In genomic region chr11:107638137-107638536, GRCm38 (mm10) we compare ENCODE assay signal across 21 mouse cellular contexts.
"Had no signal": no experiment of that assay in that cellular context is flagged by ENCODE, and none has a peak within 500 bp of the region (broad histone marks: within the 10 kb centered on the region; RNA-seq: fewer than 3 reads in every experiment).

No protein-coding gene starts in this region.

- DNase-seq: liver, embryonic 13.5 days; liver, postnatal 0 days; lung, adult 2 months; lung, postnatal 14 days; lung, postnatal 36 days; right cerebral cortex, postnatal 14 days; right cerebral cortex, postnatal 4 days; spleen, adult 18-20 months; thymus, adult 2 months; thymus, postnatal 14 days; thymus, postnatal 36 days had no signal

- ATAC-seq: liver, postnatal 0 days; lung, postnatal 0 days; midbrain, embryonic 13.5 days; midbrain, embryonic 15.5 days had no signal

- H3K27ac ChIP-seq: liver, embryonic 13.5 days; liver, embryonic 15.5 days; lung, embryonic 15.5 days; midbrain, embryonic 13.5 days; midbrain, embryonic 15.5 days; neural tube, embryonic 13.5 days; neural tube, embryonic 15.5 days; stomach, embryonic 15.5 days; stomach, postnatal 0 days had no signal

- H3K4me1 ChIP-seq: liver, embryonic 13.5 days; liver, embryonic 15.5 days; lung, embryonic 15.5 days; midbrain, embryonic 15.5 days; neural tube, embryonic 15.5 days; stomach, embryonic 15.5 days had no signal

- H3K4me3 ChIP-seq: liver, embryonic 13.5 days; liver, embryonic 15.5 days; lung, embryonic 15.5 days; megakaryocyte, embryonic 14.5 days; midbrain, embryonic 13.5 days; midbrain, embryonic 15.5 days; neural tube, embryonic 13.5 days; neural tube, embryonic 15.5 days; stomach, embryonic 15.5 days had no signal
